Mouse (Mus musculus) 3134 (cell line): ENCODE data around the gene Gapdh.
A peak's percentile ranks its signal among the peaks of the same experiment; 100 is the strongest.
"Not testable (repeated sequence)": the region's sequence is repeated elsewhere in the genome, so short reads cannot be mapped to it uniquely, and the experiment has no call there.

Source experiments
- DNase-seq: peaks from one replicate; pipeline ENCODE4 v3.0.0-alpha.2; 2011; ENCODE audit warnings: low spot score; ENCODE audit not compliant: insufficient read length; ENCODE audit errors: extremely low read depth

Gapdh gene

DNA sequence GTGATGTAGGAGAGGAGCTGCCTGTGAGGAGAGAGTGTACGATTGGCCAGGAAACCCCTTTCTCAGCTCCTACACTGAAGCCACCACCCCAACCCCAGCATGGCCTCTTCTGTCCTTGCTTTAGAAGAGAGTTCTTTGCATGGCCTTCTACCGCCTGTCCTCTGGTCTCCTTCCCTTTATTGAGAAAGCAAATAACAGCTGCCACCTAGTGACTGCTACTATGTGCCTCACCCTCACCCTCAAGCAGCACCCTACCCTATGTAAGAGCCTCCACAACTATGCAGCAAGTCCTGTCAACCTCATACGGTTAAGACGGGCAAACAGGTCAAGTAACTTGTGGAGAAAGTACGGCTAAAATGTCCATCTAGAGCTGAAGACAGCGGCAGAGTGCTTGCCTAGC is 3.9 kb upstream of the Gapdh start:
- DNase-seq = no peak

DNA sequence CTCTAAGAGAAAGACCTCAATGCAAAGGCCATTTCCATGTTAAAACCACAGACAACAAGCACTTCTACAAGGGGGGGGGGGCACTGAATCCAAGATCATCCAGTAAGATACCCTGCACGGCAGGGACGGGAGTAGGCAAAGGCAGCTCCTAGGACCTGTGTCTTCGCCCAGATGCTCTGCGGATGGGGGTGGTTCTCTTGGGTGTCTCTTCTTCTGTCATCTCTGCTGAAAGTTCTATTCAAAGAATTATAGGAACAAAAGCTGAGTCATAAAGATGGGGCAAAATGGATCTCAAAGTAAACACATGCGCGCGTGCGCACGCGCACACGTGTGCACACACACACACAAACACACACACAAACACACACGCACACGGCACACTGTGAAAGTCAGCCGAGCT is 1.8 kb upstream of the Gapdh start:
- no peak for DNase-seq

DNA sequence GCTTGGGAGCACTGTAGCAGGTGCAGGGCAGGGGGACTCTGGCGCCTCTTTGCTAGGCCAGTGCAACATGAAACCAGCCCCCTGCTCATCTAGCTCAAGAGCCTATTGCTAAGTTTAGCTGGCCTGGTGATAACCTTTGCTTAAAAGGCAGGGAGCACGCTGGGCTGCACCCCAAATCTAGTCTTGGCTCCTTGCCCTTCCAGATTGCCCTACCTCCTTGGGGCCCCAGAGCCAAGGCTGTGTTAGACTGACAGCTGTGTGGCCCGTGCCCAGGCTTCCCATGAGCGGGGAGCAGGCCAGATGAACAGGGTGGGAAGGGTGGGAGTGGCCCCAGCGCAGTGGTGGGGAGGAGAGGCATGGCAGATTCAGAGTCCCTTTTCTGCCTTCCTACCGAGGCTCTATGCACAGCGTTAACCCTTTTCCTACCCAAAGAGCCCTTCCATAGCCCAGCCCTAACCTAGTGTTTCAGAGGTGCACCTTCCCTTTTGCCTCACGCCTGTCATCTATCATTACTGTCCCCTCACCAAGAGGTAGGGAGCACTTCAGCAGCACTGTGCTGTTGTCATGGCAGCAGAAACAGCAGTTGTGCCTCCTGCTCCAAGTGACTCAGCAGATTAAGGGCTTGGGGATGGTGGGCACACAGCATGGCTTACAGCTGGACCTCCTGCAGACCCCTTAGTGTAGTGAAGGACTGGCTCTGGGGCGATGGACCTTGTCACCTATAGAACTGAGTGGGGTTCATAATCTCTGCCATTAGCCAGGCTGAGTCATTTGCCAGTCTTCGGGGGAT is 789 bp upstream of the Gapdh start:
- no peak for DNase-seq

DNA sequence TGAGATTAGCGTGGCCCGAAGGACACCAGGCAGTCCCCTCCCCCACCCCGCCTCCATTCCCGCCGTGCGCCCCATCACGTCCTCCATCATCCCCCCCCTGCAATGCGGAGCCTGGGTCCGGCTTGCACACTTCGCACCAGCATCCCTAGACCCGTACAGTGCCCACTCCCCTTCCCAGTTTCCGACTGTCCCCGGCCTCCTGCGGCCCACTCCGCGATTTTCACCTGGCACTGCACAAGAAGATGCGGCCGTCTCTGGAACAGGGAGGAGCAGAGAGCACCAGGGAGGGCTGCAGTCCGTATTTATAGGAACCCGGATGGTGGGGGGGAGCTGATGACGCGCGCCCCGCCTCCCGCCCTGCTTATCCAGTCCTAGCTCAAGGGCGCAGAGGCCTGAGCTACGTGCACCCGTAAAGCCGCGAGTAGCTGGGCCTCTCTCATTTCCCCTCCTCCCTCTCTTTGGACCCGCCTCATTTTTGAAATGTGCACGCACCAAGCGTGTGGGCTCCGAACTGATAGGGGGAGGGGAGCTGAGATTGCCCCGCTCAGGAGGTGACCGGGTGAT is 857 bp downstream of the Gapdh start:
- DNase-seq = peak; percentile 98

DNA sequence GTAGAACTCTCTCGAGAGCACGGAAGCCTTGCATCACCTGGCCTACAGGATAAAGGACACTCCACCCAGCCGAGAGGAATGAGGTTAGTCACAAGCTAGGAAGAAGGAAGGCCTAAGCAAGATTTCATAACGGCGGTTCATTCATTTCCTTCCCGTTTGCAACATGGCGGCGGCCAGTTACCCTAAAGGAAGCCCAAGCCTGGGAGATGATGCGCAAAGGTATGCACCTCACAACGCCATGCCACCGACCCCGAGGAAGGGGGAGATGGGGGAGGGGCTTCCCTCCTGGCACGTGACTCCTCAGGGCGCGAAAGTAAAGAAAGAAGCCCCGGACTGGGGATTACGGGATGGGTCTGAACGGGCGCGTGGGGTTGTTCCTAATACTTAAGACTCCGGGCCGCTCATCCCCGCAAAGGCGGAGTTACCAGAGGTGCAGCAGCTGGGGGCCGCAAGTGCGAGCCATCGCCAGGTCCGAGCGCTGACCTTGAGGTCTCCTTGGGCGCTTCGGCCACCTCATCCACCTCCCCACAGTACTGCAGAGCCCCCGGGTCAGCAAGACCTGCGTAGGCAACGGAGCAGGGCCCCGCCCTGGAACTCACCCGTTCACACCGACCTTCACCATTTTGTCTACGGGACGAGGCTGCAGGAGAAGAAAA is 1.5 kb downstream of the Gapdh start:
- peak; percentile 69 for DNase-seq

DNA sequence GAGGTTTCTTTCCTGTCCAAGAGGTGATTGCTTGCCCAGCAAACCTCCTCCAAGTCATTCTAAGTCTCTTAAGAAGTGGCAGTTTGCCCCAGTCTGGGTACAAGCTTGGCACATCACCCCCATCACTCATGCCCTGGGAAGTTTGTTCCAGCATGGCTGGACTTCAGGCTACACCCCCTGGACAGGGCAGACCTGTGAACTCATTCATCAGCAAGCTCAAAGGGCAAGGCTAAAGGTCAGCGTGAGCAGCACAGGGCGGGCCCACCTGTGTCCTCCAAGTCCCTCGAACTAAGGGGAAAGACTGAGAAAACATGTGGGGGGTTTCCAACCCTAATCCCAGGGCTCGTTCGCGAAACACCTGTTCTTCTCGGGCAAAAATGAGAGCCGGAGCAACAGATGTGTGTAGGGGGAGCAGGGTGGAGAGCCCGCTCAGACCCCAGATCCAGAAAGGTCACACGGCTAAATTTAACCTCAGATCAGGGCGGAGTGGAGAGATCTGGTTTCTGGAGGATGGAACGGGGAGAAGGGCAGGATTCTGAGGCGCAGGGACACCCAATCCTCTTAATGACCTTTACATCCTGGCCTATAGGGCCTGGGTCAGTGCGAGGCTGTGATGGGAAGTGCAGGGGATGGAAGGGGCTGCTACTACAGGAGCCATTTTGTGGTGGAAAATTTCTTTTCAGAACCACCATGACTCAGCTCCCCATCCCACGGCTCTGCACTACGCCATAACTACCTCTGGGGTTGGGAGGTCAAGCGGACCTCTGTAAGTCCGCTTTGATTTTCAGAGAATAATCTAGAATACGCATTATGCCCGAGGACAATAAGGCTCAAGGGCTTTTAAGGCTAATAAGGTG is 2.2 kb downstream of the Gapdh start:
- peak; percentile 39 for DNase-seq

DNA sequence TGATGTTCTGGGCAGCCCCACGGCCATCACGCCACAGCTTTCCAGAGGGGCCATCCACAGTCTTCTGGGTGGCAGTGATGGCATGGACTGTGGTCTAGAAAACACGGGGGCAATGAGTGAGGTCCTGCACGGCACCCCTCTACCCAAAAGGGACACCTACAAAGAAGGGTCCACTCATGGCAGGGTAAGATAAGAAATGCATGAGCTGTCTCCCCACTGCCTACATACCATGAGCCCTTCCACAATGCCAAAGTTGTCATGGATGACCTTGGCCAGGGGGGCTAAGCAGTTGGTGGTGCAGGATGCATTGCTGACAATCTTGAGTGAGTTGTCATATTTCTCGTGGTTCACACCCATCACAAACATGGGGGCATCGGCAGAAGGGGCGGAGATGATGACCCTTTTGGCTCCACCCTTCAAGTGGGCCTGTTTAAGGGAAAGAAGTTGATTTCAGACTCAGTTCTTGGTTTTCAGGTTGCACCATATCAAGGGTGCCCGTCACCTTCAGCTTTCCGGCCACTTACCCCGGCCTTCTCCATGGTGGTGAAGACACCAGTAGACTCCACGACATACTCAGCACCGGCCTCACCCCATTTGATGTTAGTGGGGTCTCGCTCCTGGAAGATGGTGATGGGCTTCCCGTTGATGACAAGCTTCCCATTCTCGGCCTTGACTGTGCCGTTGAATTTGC is 3.5 kb downstream of the Gapdh start:
- DNase-seq = not testable (repeated sequence)

DNA sequence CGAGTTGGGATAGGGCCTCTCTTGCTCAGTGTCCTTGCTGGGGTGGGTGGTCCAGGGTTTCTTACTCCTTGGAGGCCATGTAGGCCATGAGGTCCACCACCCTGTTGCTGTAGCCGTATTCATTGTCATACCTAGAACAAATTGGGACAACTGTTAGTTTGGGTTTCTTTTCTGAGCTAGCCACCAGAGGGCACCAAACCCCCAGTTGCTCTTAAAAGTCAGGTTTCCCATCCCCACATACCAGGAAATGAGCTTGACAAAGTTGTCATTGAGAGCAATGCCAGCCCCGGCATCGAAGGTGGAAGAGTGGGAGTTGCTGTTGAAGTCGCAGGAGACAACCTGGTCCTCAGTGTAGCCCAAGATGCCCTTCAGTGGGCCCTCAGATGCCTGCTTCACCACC is 4.3 kb downstream of the Gapdh start:
- peak; percentile 47 for DNase-seq

DNA sequence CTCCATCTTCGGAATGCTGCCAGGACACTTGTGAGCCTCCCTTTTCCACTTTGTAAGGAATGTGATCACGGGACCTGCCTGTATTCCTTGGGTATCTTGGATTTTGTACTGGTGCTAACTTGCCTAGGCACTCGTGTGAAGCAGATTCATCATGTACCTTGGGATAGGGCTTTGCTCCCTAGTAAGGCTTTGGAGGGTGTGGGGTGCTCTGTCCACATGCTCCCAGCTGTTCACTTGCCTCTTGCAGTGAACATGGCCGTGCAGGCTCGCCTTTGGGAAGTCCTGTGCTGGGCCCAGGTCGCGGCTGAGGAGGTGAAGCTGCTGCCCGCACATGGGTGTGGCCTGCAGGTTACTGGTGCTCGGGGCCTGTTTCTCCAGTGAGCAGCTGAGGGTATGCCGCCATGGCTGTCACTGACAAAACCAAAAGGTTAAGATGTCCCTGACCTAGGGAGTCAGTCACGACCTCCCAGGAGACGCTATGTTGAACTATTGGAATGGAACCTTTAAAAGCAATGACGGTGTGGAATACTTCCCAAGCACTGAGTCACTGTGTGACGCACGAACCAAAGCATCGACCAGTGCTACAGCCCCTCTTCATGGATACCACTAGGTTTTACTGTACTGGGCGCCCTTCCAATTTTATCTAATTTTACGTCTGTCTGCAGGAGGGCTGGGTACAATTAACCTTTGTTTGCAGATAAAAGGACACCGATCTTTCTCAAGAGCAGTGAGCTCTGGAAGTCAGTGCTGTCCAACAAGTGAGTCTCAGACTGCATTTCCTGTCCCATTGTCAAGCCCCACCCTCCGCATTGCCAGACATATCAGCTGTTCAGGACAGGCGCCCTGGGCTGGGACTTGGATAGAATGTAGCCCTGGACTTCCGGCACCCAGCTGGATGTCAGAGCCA is 5.2 kb downstream of the Gapdh start:
- peak; percentile 78 for DNase-seq

DNA sequence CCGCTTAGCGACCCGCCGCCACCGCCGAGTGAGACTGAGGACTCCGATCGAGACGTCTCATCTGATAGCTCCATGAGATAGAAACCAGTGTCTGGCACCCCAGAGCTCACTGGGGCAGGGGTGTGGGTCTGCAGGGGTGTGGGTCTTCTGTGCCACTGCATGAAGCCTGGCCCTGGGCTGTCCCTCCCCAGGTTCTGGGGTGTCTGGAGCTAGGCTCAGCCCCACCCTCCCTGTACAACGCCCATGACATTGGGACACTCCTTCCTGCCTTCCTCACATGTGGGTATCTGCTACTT is 5.8 kb downstream of the Gapdh start:
- DNase-seq = no peak

DNA sequence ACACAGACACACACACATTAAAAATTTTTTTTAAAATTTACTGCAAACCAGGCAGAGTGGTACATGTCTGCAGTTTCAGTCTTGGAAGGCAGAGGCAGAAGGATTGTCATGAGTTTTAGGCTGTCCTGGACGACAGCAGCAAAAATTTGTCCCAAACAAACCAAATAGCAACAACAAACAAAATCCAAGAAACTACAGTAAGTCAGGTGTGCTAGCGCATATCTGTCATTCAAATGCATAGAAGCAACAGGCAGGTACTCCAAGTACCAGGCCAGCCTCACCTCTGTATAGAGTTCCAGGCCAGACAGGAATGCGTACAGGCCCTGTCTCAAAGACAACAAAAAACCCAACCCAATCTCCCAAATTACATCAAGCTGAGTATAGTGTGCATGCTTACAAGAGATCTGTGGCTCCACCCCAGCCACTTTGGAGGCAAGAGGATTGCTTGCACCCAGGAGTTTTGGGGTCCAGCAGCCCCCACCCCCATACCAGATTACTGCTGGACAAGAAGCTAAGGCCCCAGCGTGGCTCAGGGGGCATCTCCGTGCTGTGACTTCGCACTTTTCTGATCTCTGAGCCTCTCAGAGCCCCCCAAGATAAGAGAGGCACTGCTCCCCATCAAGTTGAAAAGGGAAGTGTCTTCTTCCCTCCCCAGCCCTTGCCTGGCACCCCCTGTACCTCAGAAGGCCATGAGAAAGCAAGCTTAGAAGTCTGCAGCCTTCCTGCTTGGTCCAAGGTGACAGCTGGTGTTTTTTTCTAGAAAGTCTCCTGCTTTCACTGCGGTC is 6.3 kb downstream of the Gapdh start:
- no peak for DNase-seq

DNA sequence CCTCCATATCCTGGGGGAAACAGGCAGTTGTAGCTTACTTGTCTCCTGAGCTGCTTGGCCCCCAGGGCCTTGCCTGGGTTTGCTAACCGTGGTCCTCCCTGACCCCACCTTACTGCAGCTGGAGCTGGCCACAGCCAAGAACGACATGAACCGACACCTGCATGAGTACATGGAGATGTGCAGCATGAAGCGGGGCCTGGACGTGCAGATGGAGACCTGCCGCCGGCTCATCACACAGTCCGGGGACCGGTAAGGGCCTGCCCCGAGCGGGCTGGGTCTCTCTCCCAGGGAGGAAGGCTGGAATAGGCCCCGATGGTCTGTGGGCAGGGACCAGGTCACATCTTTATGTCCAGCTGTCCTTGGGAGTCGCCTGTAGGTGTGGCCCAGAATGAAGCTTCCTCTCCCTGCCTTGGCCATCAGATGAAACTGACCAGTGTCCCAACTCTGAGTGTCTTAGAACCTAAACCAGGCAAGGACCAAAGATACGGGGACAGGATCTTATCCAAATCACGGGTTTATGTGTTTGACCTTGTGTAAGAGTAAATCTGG is 7.2 kb downstream of the Gapdh start:
- peak; percentile 34 for DNase-seq

DNA sequence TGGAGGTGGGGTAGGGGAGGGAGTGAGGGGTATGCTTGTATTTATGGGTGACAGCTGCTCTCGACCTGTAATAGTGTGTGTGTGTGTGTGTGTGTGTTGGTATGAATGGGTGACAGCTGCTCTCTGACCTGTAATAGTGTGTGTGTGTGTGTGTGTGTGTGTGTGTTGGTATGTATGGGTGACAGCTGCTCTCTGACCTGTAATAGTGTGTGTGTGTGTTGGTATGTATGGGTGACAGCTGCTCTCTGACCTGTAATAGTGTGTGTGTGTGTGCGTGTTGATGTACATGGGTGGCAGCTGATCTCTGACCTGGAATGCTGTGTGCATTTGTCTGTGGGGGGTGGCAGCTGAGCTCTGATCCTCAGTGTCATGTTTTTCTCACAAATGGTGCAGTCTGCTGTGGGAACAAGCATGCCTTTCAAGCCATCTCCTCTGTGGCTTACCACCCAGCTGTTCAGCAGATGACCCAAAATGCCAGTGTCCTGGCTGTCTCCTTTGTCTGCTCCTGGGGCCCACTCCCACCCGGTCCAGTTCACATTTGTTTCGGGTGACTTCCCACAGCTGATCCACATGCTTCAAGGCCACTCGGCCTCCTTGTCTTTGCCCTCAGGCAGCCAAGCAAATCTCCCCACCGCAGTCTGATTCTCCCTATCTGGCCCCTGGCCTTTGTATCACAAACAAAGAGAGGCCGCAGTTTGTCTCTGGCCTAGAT is 9.2 kb downstream of the Gapdh start:
- no peak for DNase-seq

DNA sequence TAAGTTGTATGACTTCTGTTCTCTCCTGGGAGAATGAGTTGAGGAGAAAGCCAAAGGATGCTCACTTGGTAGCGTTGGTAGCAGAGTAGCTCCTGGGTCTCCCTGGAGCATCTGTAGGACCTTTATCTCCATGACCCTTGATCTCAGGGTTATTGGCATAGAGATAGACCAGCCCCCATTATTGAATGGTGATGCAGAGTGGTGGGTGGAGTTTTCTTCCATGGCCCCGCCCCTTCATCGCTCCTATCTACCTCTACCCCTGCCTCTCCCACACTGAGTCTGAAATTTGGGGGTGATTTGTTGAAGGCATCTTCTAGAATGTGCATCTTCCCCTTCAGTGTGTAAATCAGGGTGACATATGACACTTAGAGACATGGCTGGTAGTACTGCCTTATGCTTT is 9.8 kb downstream of the Gapdh start:
- DNase-seq = no peak

DNA sequence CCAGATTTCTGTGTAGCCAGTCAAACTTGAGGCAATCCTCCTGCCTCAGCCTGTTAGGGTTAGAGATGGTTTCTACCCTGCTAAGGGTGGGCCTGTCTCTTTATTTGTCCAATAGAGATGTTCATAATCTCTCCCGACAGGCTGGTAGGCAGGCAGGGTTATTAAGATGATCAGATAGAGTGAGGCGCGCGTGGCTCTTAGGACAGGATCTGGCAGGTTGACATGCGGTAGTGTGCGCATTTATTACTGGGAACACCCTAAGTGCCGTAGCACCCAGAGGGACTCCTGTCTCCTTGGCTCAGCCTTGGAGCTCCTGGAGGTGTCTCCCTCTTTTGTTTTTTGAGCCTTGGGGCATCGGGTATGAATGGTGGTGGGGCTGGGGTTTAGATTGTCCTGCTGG is 11.0 kb downstream of the Gapdh start:
- DNase-seq = no peak

DNA sequence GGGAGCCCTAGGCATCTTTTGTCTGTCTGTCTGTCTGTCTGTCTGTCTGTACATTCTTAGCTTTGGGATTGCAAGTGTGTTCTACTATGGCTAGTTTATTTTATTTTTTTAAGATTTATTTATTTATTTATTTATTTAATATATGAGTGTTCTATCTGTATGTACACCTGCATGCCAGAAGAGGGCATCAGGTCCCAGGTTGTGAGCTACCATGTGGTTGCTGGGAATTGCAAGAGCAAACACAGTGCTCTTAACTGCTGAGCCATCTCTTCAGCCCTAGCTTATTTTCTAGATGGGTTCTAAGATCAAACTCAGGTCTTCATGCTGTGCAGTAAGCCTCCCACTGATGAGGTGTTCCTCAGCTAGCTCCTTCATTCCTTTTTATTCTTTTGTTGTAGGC is 11.7 kb downstream of the Gapdh start:
- no peak for DNase-seq

DNA sequence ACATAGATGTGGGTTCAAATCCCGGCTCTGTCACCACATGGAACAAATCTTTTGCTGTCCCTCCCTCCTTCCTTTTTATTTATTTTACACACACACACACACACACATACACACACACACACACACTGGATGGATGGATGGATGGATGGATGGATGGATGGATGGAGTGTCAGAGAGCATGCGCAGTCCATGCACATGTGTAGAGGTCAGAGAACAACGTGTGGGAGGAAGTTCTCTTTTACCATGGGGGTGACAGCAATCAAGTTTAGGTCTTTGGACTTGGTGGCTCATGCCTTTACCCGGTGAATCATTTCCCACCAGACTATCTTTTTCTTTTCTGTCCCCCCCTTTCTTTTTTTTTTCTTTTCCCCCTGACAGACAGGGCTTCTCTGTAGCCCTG is 12.6 kb downstream of the Gapdh start:
- no peak for DNase-seq

DNA sequence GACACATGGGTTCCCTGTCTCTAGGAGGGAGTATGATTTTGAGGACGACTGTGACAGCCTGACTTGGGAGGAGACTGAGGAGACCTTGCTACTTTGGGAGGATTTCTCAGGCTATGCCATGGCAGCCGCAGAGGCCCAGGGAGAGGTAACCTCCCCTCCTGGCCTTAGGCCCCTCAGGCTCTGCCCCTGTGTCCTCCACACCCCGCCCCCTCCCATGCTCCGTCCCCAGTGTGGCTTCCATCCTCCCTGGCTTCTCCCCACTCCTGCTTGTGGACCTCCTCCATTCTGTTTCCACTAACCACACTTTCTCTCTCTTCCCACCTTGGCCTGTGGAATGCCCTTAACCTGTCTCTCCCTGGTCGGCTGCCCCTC is 13.3 kb downstream of the Gapdh start:
- no peak for DNase-seq
